Mouse (Mus musculus) midbrain, embryonic 14.5 days (tissue): ENCODE results near the gene Trim65. TPM values are rescaled to one million over a fixed set of nuclear protein-coding genes. Genes with fewer than 3 reads are reported as not detected.

Source experiments
- ATAC-seq: fragments of 200-750 bp; cut with Nextera tagmentation; 2 replicates; pipeline ENCODE4 v1.8.0; 2017; ENCODE audit warnings: moderate number of reproducible peaks, moderate library complexity; ENCODE audit not compliant: low FRiP score, low TSS enrichment
- DNase-seq: peaks from one replicate; pipeline ENCODE4 v3.0.0-alpha.2; 2015
- H3K27ac ChIP-seq: fragments of 300-500 bp; sonication (generic); replicated peaks from 2 replicates; pipeline ENCODE4 v1.5.1; 2014; ENCODE audit warnings: mild to moderate bottlenecking, low read depth, low read length, moderate library complexity
- H3K27me3 ChIP-seq: fragments of 300-500 bp; sonication (generic); 2 replicates; pipeline ENCODE4 v1.6.1; 2014; ENCODE audit warnings: low read length, control low read depth, mixed read lengths; ENCODE audit not compliant: control insufficient read depth, insufficient read depth
- H3K36me3 ChIP-seq: fragments of 300-500 bp; sonication (generic); 2 replicates; pipeline ENCODE4 v1.6.1; 2014; ENCODE audit warnings: low read length, control low read depth; ENCODE audit not compliant: control insufficient read depth, insufficient read depth
- H3K4me1 ChIP-seq: fragments of 300-500 bp; sonication (generic); 2 replicates; pipeline ENCODE4 v1.6.1; 2014; ENCODE audit warnings: mild to moderate bottlenecking, antibody characterized with exemption, low read length, control low read depth; ENCODE audit not compliant: control insufficient read depth, insufficient read depth
- H3K4me2 ChIP-seq: fragments of 300-500 bp; sonication (generic); 2 replicates; pipeline ENCODE4 v1.6.1; 2014; ENCODE audit warnings: mild to moderate bottlenecking, low read length, moderate library complexity
- H3K4me3 ChIP-seq: fragments of 300-500 bp; sonication (generic); replicated peaks from 2 replicates; pipeline ENCODE4 v1.5.1; 2014; ENCODE audit warnings: low read depth, low read length
- H3K9ac ChIP-seq: fragments of 300-500 bp; sonication (generic); replicated peaks from 2 replicates; pipeline ENCODE4 v1.6.1; 2014; ENCODE audit warnings: mild to moderate bottlenecking, low read length, moderate library complexity
- H3K9me3 ChIP-seq: fragments of 300-500 bp; sonication (generic); 2 replicates; pipeline ENCODE4 v1.6.1; 2016; ENCODE audit warnings: low read length, control low read depth, mixed read lengths; ENCODE audit not compliant: control insufficient read depth
- WGBS: fragments of 180-500 bp; shearing (Covaris S2); extraction: QIAGEN DNeasy Blood & Tissue Kit; methylation state at CpG from one replicate; pipeline ENCODE4 v1.1.7; 2014; 5-methylcytosine and 5-hydroxymethylcytosine counted together
- polyA plus RNA-seq: library from polyadenylated mRNA; unstranded; fragments of >200 nt; fragmentation: Nextera tagmentation; extraction: Ambion mirVana; gene quantifications from 2 replicates; pipeline ENCODE4 v1.2.1, GENCODE M21; 2014

Trim65 gene
- polyA plus RNA-seq, result 1.6 and 2.0 TPM in 2 replicates

- H3K4me2 ChIP-seq, result peak within 1 kb of the TSS; percentile 70
- H3K4me3 ChIP-seq, result peak within 1 kb of the TSS; percentile 55
- H3K27ac ChIP-seq, result peak within 1 kb of the TSS; percentile 90
- 2% methylated on average over 69 of the region's 69 CpGs for WGBS
- DNase-seq, result peak; percentile 95
- H3K9ac ChIP-seq, result peak within 1 kb of the TSS; percentile 71
- peaks cover 29% of the 10 kb centered on the region for H3K36me3 ChIP-seq
- ATAC-seq, result peak; percentile 84
- no peaks in the 10 kb centered on the region for H3K9me3 ChIP-seq
- H3K27me3 ChIP-seq, result no peaks in the 10 kb centered on the region
- H3K4me1 ChIP-seq, result peaks cover 10% of the 10 kb centered on the region; the same call in 1 of the 2 replicates
These were observed at the start of gene Trim65 for GRCm38 (mm10) chr11:116130488-116131205. Gene Trim65 (minus strand): TSS chr11:116131128.

- DNase-seq (no peak), ATAC-seq (no peak)
- H3K9me3 ChIP-seq, result no peaks in the 10 kb centered on the region
- H3K4me3 ChIP-seq, result no peak overlapping the region
- H3K4me1 ChIP-seq, result no peaks in the 10 kb centered on the region
- peaks cover 91% of the 10 kb centered on the region for H3K36me3 ChIP-seq
- WGBS, result 90% methylated on average over 20 of the region's 20 CpGs
- H3K4me2 ChIP-seq, result no peak overlapping the region
- H3K9ac ChIP-seq, result no peak overlapping the region
- no peak overlapping the region for H3K27ac ChIP-seq
- H3K27me3 ChIP-seq, result no peaks in the 10 kb centered on the region
These were observed 47.6 kb upstream of the Trim65 start for GRCm38 (mm10) chr11:116178411-116179121.

DNA sequence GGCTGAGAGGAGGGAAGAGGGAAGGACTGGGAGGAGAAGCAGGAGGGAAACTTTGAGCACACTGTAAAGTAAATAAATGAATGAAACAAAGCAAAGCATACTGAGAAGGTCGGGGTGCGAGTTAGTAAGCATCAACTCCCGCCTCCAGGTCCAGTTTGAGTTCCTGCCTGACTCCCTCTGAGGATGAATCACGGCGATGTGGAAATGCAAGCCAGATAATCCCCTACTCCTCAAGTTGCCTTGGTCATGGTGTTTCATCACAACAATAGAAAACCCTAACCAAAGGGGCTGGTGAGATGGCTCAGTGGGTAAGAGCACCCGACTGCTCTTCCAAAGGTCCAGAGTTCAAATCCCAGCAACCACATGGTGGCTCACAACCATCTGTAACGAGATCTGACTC, 45.1 kb upstream of the Trim65 start:
- no peak overlapping the region for H3K9ac ChIP-seq
- no peak overlapping the region for H3K4me2 ChIP-seq
- H3K27ac ChIP-seq, result no peak overlapping the region
- DNase-seq (no peak), ATAC-seq (no peak)
- no peak overlapping the region for H3K4me3 ChIP-seq
- H3K4me1 ChIP-seq, result no peaks in the 10 kb centered on the region
- WGBS, result 78% methylated on average over 7 of the region's 7 CpGs
- no peaks in the 10 kb centered on the region for H3K9me3 ChIP-seq
- no peaks in the 10 kb centered on the region for H3K27me3 ChIP-seq
- peaks cover 94% of the 10 kb centered on the region for H3K36me3 ChIP-seq

DNA sequence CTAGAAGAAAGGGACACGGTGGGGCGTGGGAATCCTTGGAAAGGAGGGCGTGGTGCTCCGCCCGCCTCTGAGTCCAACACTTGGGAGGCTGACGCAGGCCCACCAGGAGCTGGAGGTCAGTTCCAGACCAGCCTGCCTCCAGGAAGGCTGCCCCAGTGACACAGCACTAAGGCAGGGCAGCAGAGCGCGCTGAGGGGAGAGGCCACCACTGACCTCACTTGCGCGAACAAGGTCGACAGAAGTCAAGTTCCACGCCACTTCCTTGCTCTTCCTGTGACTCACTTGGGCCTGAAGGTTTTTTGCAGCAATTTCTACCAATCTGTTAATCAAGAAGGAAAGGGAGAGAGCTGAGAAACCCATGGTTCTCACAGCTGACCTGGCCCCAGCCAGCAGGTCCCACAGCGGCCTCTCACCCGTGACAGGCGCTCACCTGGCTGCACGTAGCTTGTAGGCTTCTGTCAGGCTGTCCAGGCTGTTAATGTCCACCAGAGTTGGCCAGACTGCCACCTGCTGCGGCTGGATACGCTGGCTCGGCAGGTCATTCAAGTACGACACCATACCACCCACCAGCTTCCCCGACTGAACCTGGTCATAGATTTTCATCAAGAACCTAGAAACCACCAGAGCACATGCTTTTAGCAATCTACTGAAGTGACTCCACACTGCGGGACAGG, 44.0 kb upstream of the Trim65 start:
- H3K9me3 ChIP-seq, result no peaks in the 10 kb centered on the region
- H3K27me3 ChIP-seq, result no peaks in the 10 kb centered on the region
- H3K4me3 ChIP-seq, result no peak overlapping the region
- peaks cover 84% of the 10 kb centered on the region for H3K36me3 ChIP-seq
- H3K9ac ChIP-seq, result no peak overlapping the region
- H3K4me1 ChIP-seq, result no peaks in the 10 kb centered on the region
- WGBS, result 88% methylated on average over 22 of the region's 22 CpGs
- no peak for ATAC-seq
- H3K4me2 ChIP-seq, result no peak overlapping the region
- no peak for DNase-seq
- H3K27ac ChIP-seq, result no peak overlapping the region

DNA sequence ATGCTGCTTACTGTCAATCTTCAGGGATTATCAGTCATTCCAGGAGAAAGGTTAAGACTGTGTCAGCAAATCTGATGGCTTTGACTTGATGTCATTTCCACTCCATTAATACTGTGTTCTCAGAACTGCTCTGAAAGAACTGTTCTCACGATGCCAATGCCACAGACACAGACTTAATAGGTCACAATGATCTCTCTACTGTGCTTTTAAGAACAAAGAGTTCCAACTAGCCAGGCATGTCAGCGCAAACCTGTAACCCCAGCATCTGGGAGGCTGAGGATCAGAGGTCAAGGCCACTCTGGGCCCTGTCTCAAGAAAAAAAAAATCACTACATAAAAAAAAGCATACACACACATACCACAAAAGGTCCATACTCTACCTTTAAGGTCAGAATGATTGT, 41.0 kb upstream of the Trim65 start:
- no peaks in the 10 kb centered on the region for H3K27me3 ChIP-seq
- peaks cover 2% of the 10 kb centered on the region for H3K4me1 ChIP-seq
- H3K9ac ChIP-seq, result no peak overlapping the region
- ATAC-seq (no peak), DNase-seq (no peak)
- WGBS, result 82% methylated on average over 2 of the region's 2 CpGs
- no peak overlapping the region for H3K4me2 ChIP-seq
- H3K4me3 ChIP-seq, result no peak overlapping the region
- peaks cover 57% of the 10 kb centered on the region for H3K36me3 ChIP-seq
- H3K27ac ChIP-seq, result no peak overlapping the region
- no peaks in the 10 kb centered on the region for H3K9me3 ChIP-seq

DNA sequence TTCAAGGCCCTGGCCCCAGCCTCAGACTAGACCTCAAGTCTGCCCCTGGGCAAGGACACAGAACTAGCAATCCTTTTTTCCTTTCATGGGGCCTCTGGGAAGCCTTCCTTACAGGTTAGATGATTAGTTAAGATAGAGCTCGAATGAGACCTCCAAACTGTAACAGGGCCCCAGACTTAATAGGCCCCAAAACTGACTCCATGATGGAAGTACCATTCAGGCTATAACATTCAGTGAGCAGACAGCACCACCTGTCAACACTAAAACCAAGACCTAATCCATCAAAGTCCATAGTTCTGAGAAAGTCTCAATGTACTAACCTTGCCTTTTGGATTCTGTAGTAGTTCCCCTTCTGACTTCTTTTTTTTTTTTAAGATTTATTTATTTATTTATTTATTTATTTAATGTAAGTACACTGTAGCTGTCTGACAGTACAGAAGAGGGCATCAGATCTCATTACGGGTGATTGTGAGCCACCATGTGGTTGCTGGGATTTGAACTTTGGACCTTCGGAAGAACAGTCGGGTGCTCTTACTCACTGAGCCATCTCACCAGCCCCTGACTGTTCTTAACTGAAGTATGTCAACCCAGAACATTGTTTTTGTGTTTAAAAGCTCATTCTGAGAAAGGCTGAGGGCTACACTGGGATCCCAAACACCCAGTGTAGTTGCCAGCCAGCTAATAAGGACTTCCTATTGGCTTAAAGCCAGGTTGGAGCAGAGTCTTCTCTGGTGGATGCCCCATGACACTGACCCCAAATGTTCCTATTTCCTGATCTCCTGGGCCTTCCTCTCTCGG, 39.3 kb upstream of the Trim65 start:
- Histone ChIP-seq H3K4me1 (peaks cover 9% of the 10 kb centered on the region), H3K9ac (no peak overlapping the region), H3K27ac (no peak overlapping the region), H3K9me3 (no peaks in the 10 kb centered on the region), H3K4me3 (no peak overlapping the region), H3K4me2 (no peak overlapping the region), H3K27me3 (no peaks in the 10 kb centered on the region), H3K36me3 (peaks cover 46% of the 10 kb centered on the region)
- DNase-seq (no peak), ATAC-seq (no peak)
- 88% methylated on average over 5 of the region's 5 CpGs for WGBS

GRCm38 (mm10) chr11:116169214-116169613, 38.3 kb upstream of the Trim65 start:
- Histone ChIP-seq H3K27me3 (no peaks in the 10 kb centered on the region), H3K4me3 (no peak overlapping the region), H3K9me3 (no peaks in the 10 kb centered on the region), H3K4me1 (peaks cover 9% of the 10 kb centered on the region), H3K4me2 (no peak overlapping the region), H3K9ac (no peak overlapping the region), H3K36me3 (peaks cover 46% of the 10 kb centered on the region), H3K27ac (no peak overlapping the region)
- WGBS, result 88% methylated on average over 3 of the region's 3 CpGs
- no peak for DNase-seq
- no peak for ATAC-seq

DNA sequence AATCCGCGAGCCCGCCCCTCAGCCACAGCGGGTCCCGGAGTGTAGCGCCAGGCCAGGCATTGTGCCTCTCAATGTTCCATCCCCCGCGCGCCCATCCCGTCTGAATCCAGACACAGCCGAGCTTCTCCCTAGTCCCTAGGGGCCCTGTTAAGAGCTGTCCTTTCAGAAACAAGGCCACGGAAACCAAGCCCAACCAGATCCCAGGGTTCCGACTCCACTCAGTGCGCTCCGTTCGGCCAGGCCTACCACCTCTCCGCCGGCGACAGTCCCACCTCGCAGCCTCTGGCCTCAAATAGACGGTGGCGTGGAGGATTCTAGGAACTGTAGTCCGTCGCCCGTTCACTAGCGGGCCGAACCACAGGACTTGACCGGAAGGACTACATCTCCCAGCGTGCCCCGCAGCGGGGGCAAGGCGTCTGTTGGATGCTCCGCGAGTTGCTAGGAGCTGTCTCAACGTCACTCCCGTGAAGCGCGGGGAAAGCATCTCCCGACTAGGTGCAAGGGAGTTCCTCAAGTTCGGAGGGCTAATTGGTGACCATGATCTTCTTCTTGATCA, 37.0 kb upstream of the Trim65 start, which contains the start of gene Fbf1:
TSS of gene Fbf1 (minus strand) at position 283 of the 556 bp plus-strand sequence.
- H3K9me3 ChIP-seq, result no peaks in the 10 kb centered on the region
- peak within 1 kb of the TSS; percentile 89 for H3K9ac ChIP-seq
- peak within 1 kb of the TSS; percentile 80 for H3K4me2 ChIP-seq
- H3K4me1 ChIP-seq, result peaks cover 12% of the 10 kb centered on the region
- H3K27ac ChIP-seq, result peak within 1 kb of the TSS; percentile 93
- H3K27me3 ChIP-seq, result no peaks in the 10 kb centered on the region
- WGBS, result under 1% methylated on average over 40 of the region's 40 CpGs
- ATAC-seq, result peak; percentile 93
- H3K36me3 ChIP-seq, result peaks cover 46% of the 10 kb centered on the region
- H3K4me3 ChIP-seq, result peak within 1 kb of the TSS; percentile 75
- peak; percentile 98 for DNase-seq
